Mouse (Mus musculus) G1E (cell line): ENCODE measurements around the gene Hsp90aa1.

Experiments
- CTCF ChIP-seq: IDR thresholded peaks from 2 replicates; pipeline ENCODE4 v1.5.1; 2012; ENCODE audit warnings: low read depth, low read length, inconsistent platforms, mixed read lengths
- GATA1 ChIP-seq: IDR thresholded peaks from 2 replicates; pipeline ENCODE4 v1.6.1; 2012; ENCODE audit warnings: borderline replicate concordance, low read length, inconsistent platforms, mixed read lengths
- GATA2 ChIP-seq: IDR thresholded peaks from 2 replicates; pipeline ENCODE4 v1.6.1; 2012; ENCODE audit warnings: low read depth, low read length, inconsistent platforms, borderline replicate concordance

- peak; percentile 99 for TF ChIP-seq CTCF
- TF ChIP-seq GATA1, result no peak
- TF ChIP-seq GATA2, result no peak
Measured at GRCm38 (mm10) chr12:110703008-110703471, 512 bp upstream of the Hsp90aa1 start.
